Mouse (Mus musculus) limb, embryonic 14.5 days (tissue): Measurements from ENCODE around the gene Car12. TPM values are rescaled to one million over a fixed set of nuclear protein-coding genes. Genes with fewer than 3 reads are reported as not detected.
"Not testable (repeated sequence)": the region's sequence is repeated elsewhere in the genome, so short reads cannot be mapped to it uniquely, and the experiment has no call there.

Experiments
- ATAC-seq: fragments of 200-750 bp; cut with Nextera tagmentation; 2 replicates; pipeline ENCODE4 v1.8.0; 2017; ENCODE audit warnings: low read depth, moderate number of reproducible peaks, moderate TSS enrichment; ENCODE audit not compliant: low FRiP score
- DNase-seq: peaks from one replicate; pipeline ENCODE4 v3.0.0-alpha.2; 2015; ENCODE audit warnings: low spot score
- H3K27ac ChIP-seq: fragments of 300-500 bp; sonication (generic); replicated peaks from 2 replicates; pipeline ENCODE4 v1.5.1; 2014; ENCODE audit warnings: low read depth, mild to moderate bottlenecking, low read length, moderate library complexity, mixed read lengths
- H3K27me3 ChIP-seq: fragments of 300-500 bp; sonication (generic); 2 replicates; pipeline ENCODE4 v1.6.1; 2014; ENCODE audit warnings: low read length, mixed read lengths; ENCODE audit not compliant: control insufficient read depth, insufficient read depth
- H3K36me3 ChIP-seq: fragments of 300-500 bp; sonication (generic); 2 replicates; pipeline ENCODE4 v1.6.1; 2014; ENCODE audit warnings: mild to moderate bottlenecking, low read length, moderate library complexity, mixed read lengths; ENCODE audit not compliant: control insufficient read depth, insufficient read depth
- H3K4me1 ChIP-seq: fragments of 300-500 bp; sonication (generic); 2 replicates; pipeline ENCODE4 v1.6.1; 2014; ENCODE audit warnings: antibody characterized with exemption, low read length, mixed read lengths; ENCODE audit not compliant: control insufficient read depth, insufficient read depth
- H3K4me2 ChIP-seq: fragments of 300-500 bp; sonication (generic); replicated peaks from 2 replicates; pipeline ENCODE4 v1.6.1; 2014; ENCODE audit warnings: low read depth, mild to moderate bottlenecking, low read length, moderate library complexity; ENCODE audit not compliant: severe bottlenecking
- H3K4me3 ChIP-seq: fragments of 300-500 bp; sonication (generic); replicated peaks from 2 replicates; pipeline ENCODE4 v1.5.1; 2014; ENCODE audit warnings: low read length
- H3K9ac ChIP-seq: fragments of 300-500 bp; sonication (generic); 2 replicates; pipeline ENCODE4 v1.6.1; 2014; ENCODE audit warnings: mild to moderate bottlenecking, low read depth, low read length, moderate library complexity; ENCODE audit not compliant: severe bottlenecking
- H3K9me3 ChIP-seq: fragments of 300-500 bp; sonication (generic); 2 replicates; pipeline ENCODE4 v1.6.1; 2016; ENCODE audit warnings: low read length; ENCODE audit not compliant: control insufficient read depth
- POLR2A ChIP-seq: fragments of 200-500 bp; IDR thresholded peaks from 2 replicates; pipeline ENCODE4 v1.8.0; 2012; ENCODE audit warnings: inconsistent platforms, mild to moderate bottlenecking, moderate library complexity, borderline replicate concordance; ENCODE audit not compliant: insufficient read depth, insufficient read length; ENCODE audit errors: extremely low read depth
- WGBS: fragments of 180-500 bp; shearing (Covaris S2); extraction: QIAGEN DNeasy Blood & Tissue Kit; methylation state at CpG from one replicate; pipeline ENCODE4 v1.1.7; 2014; 5-methylcytosine and 5-hydroxymethylcytosine counted together
- polyA plus RNA-seq, 2 experiments: library from polyadenylated mRNA; depleted of rRNA in 1 of 2; stranded (reverse) in 1 of 2; unstranded in 1 of 2; fragments of >200 nt; fragmentation: Nextera tagmentation in 1 of 2; extraction: Ambion mirVana in 1 of 2; gene quantifications; 2 replicates each; pipeline versions ENCODE4 v1.2.1 to v1.2.3; 2012 to 2014

The Car12 gene
- polyA plus RNA-seq, 2 experiments = 17.8 to 36.5 TPM

DNA sequence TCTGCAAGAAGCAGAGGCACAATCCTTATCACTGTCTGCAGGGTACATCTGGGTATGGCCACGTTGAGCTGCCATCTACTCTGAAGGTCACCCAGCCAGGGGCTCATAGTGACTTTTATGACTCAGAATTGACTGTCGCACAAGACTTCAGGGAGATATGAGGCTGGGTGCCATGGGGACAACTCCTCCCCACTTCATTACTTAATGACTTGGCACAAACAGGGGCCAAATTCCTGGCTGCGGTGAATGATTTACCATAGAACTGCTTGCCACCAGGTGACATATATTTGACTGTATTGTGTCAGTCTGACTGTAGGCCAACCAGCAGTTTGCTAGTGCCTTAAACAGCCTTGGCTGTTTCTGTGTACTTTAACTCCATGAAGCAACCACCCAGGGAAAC is 55.8 kb downstream of the Car12 start:
- ATAC-seq = no peak
- WGBS = 67% methylated on average over 3 of the region's 3 CpGs

DNA sequence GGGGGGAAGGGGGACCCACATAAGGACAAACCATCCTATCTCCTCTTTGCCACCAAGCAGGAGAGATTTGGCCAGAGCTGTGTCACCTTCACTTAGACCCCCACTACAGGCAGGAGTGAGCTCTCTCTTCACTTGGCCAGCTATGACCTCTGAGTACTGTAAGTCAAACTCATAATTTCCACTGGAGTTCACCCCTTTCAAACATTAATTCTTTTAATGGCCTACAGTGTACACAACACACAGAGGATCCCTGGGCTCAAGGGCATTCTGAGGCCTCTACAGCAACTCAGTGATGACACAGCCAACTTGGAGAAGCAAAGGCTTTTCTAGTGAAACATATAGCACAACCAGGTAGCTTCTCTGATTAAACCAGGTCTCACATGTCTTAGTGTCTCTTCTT is 57.2 kb downstream of the Car12 start:
- Histone ChIP-seq H3K27me3 (no peaks in the 10 kb centered on the region), H3K9me3 (no peaks in the 10 kb centered on the region), H3K27ac (no peak overlapping the region), H3K9ac (no peak overlapping the region), H3K4me1 (no peaks in the 10 kb centered on the region), H3K4me3 (no peak overlapping the region), H3K4me2 (no peak overlapping the region), H3K36me3 (no peaks in the 10 kb centered on the region)
- ATAC-seq (no peak), DNase-seq (no peak)
- TF ChIP-seq POLR2A = no peak

More for the DNA sequence above, 55.8 kb downstream of the Car12 start:
- Histone ChIP-seq H3K36me3 (no peaks in the 10 kb centered on the region), H3K9me3 (no peaks in the 10 kb centered on the region), H3K27ac (no peak overlapping the region), H3K9ac (no peak overlapping the region), H3K4me3 (no peak overlapping the region), H3K27me3 (no peaks in the 10 kb centered on the region), H3K4me1 (no peaks in the 10 kb centered on the region), H3K4me2 (no peak overlapping the region)
- TF ChIP-seq POLR2A = no peak
- DNase-seq = no peak

DNA sequence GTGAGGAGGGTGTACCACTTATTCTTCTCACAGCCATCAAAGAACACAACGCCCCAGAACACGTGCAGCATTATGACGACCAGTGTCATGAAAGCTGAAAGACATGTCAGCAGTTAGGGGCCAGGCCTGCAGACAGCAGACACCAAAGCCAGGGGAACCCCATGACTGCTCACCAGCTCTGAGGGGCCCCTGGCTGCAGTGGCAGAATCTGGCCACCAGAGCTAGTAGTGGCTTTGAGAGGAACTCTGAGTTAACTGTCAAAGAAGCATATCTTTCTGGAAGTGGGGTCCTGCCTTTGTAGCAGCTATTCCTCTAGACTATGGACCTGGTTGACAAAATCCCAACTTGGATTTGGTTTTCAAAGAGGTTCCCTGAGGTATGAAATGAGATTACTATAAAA is 71.1 kb downstream of the Car12 start:
- H3K27ac ChIP-seq, DNase-seq, H3K27me3 ChIP-seq, H3K4me1 ChIP-seq, H3K4me3 ChIP-seq, H3K4me2 ChIP-seq, ATAC-seq, H3K9ac ChIP-seq, H3K9me3 ChIP-seq, H3K36me3 ChIP-seq: not testable (repeated sequence)
- WGBS = no CpG with 5 or more reads among the region's 3 CpGs

DNA sequence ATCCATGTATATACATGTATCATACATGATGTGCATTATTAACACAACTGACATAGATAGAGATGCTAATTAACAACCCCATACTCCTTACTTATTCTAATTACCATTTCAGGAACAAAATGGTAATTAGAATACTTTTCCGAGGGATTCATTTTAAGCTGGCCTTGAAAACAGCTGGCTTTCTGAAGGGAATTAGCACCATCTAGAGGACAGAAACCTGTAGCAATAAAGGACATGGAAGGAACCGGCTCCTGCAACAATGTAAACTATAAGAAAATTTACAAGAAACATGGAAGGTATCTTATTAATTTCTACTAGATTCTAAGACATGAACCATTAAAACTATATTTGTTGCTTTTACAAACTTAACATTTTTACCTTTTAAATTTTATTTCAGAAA is 74.3 kb downstream of the Car12 start:
- TF ChIP-seq POLR2A = no peak
- Histone ChIP-seq H3K27ac (no peak overlapping the region), H3K9me3 (no peaks in the 10 kb centered on the region), H3K4me2 (no peak overlapping the region), H3K4me3 (no peak overlapping the region), H3K4me1 (no peaks in the 10 kb centered on the region), H3K9ac (no peak overlapping the region), H3K27me3 (no peaks in the 10 kb centered on the region), H3K36me3 (0 out of 2 replicates have a peak, but pooled peaks cover 4% of the 10 kb centered on the region)
- ATAC-seq (no peak), DNase-seq (peak; percentile 70)
- WGBS = 6% methylated on average over 2 of the region's 2 CpGs

DNA sequence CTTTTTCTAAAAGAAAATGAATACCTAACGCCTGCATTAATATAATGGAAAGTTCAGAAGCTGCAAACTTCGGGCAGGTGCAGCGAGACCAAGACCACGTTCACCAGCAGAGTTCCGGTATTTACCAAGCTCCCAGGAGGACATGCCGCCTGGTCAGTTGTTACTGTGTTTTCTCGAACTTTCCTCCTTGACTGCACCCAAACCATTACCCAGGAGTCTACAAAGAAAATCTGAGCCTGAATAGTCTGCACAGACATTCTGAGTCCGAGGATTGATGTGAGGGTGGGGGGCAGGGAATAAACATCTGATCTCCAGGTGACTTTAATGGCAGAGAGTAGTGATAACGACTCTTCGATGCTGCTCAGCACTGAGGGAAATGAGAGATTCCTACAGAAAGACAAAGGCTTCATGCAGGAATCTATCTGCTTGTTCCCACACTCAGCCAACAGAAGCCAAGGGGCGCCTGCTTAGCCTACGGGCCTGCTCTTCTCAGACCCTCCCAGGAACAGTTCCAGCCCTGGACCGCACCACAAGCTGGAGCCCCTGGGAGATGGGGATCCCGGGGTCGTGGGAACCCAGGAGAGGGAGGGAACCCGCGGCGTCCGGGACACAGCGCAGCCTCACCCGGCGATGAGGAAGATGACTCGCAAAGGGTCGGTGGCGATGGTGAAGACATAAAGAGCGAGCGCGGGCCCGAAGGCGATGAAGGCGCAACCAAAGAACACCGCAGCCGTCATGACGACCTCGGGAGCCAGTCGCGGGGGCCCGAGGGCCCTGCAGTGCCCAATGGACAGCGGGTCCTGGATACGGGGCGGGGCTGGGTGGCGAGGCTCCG is 81.4 kb downstream of the Car12 start:
- ATAC-seq = peak; percentile 10; the same call in 1 of the 2 replicates
- Histone ChIP-seq H3K36me3 (no peaks in the 10 kb centered on the region), H3K27ac (peak overlapping the region; percentile 84), H3K9me3 (no peaks in the 10 kb centered on the region), H3K27me3 (no peaks in the 10 kb centered on the region), H3K4me3 (peak overlapping the region; percentile 64), H3K4me1 (no peaks in the 10 kb centered on the region), H3K9ac (peak overlapping the region; percentile 73), H3K4me2 (peak overlapping the region; percentile 63)
- TF ChIP-seq POLR2A = no peak
- DNase-seq = peak; percentile 14
- 1% methylated on average over 43 of the region's 43 CpGs for WGBS
